Mouse (Mus musculus) left cerebral cortex, adult 8-10 months (tissue): ENCODE results near the gene Gpr141. TPM values are rescaled to one million over a fixed set of nuclear protein-coding genes. Genes with fewer than 3 reads are reported as not detected.
"Not testable (repeated sequence)": the region's sequence is repeated elsewhere in the genome, so short reads cannot be mapped to it uniquely, and the experiment has no call there.

Experiments
- DNase-seq, 2 experiments: peaks; one replicate each; pipeline ENCODE4 v3.0.0; 2022; ENCODE audit warnings: low spot score in 2 of 2
- total RNA-seq, 4 experiments: library from RNA; stranded (reverse); gene quantifications; 2 replicates each; pipeline ENCODE4 v1.2.4; 2022

Gpr141 gene
- not detected for total RNA-seq

- no peak for DNase-seq
These were observed at the start of gene Gpr141 for GRCm38 (mm10) chr13:19824071-19824470. Gene Gpr141, minus strand, starts transcription at chr13:19824257.

- DNase-seq = no peak
These were observed 40.2 kb upstream of the Gpr141 start for GRCm38 (mm10) chr13:19864241-19864640.

GRCm38 (mm10) chr13:19854629-19855333, 30.7 kb upstream of the Gpr141 start:
- no peak for DNase-seq

- DNase-seq = no peak
These were observed 30.0 kb upstream of the Gpr141 start for GRCm38 (mm10) chr13:19854049-19854448.

- DNase-seq = no peak
These were observed 19.4 kb upstream of the Gpr141 start for GRCm38 (mm10) chr13:19843448-19843847.

- DNase-seq = no peak
These were observed 18.6 kb upstream of the Gpr141 start for GRCm38 (mm10) chr13:19842707-19843106.

- no peak for DNase-seq
These were observed 17.6 kb upstream of the Gpr141 start for GRCm38 (mm10) chr13:19841615-19842014.

GRCm38 (mm10) chr13:19840206-19840605, 16.1 kb upstream of the Gpr141 start:
- no peak for DNase-seq

- DNase-seq = no peak
These were observed 6.5 kb upstream of the Gpr141 start for GRCm38 (mm10) chr13:19830560-19830959.

GRCm38 (mm10) chr13:19828095-19828494, 4.0 kb upstream of the Gpr141 start:
- DNase-seq = no peak

GRCm38 (mm10) chr13:19821639-19822038, 2.4 kb downstream of the Gpr141 start:
- no peak for DNase-seq

GRCm38 (mm10) chr13:19819926-19820325, 4.1 kb downstream of the Gpr141 start:
- no peak for DNase-seq

GRCm38 (mm10) chr13:19819243-19819642, 4.8 kb downstream of the Gpr141 start:
- DNase-seq = no peak

GRCm38 (mm10) chr13:19794942-19795341, 29.1 kb downstream of the Gpr141 start:
- no peak for DNase-seq

GRCm38 (mm10) chr13:19794486-19794885, 29.6 kb downstream of the Gpr141 start:
- DNase-seq = no peak

- DNase-seq = no peak
These were observed 30.3 kb downstream of the Gpr141 start for GRCm38 (mm10) chr13:19793761-19794160.

- not testable (repeated sequence) for DNase-seq
These were observed 36.1 kb downstream of the Gpr141 start for GRCm38 (mm10) chr13:19787946-19788345.

GRCm38 (mm10) chr13:19770163-19770562, 53.9 kb downstream of the Gpr141 start:
- DNase-seq = no peak

GRCm38 (mm10) chr13:19767202-19767601, 56.9 kb downstream of the Gpr141 start:
- no peak for DNase-seq

- no peak for DNase-seq
These were observed 59.8 kb downstream of the Gpr141 start for GRCm38 (mm10) chr13:19764276-19764675.

GRCm38 (mm10) chr13:19763211-19763610, 60.8 kb downstream of the Gpr141 start:
- no peak for DNase-seq

GRCm38 (mm10) chr13:19745741-19746140, 78.3 kb downstream of the Gpr141 start:
- DNase-seq = no peak

GRCm38 (mm10) chr13:19744536-19744935, 79.5 kb downstream of the Gpr141 start:
- no peak for DNase-seq

GRCm38 (mm10) chr13:19734597-19734996, 89.5 kb downstream of the Gpr141 start:
- no peak for DNase-seq
